Mouse (Mus musculus): ENCODE results near the gene Cxcr5.

Cxcr5 gene

DNA sequence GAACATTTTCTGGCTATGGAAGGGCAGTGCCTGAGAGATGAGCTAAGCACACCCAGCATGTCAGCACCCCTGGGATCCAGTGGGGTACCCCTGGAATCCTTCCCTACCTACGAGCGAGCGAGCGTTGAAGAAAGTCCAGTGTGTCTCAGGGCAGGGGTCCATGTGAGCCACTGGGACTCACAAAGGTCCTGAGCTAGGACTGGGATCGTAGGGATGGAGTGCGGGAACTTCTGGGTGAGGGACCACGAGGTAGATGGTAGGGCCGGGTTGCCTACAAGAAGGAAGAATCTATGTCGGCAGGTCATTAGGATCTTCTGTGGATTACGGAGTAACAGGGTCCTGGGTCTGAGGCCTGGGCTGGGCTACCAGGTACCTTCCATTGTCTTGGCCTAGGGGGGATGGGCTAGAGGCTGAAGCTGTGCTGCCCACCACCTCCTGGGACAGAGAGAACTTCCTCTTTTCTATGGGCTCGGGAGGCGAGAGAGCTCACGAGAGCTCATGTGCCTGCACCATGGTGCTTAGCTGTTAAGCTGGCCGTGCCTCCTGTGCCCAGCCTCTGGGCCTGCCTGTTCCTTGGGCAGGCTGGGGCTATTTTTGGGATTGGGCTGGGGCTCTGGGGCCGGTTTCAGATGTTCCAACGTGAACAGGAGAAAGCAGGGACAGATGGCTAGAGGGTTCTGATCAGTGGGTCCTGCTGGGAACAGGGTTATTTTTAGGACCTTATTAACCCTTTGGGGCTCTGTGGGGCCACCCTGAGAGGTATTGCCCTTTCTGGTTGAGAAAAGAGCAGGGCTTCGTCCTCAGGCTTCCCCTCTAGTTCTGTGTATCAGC, 68.8 kb downstream of the Cxcr5 start:
- peak; percentile 62 for DNase-seq

GRCm38 (mm10) chr9:44491351-44491750, 70.3 kb downstream of the Cxcr5 start:
- DNase-seq: no peak

DNA sequence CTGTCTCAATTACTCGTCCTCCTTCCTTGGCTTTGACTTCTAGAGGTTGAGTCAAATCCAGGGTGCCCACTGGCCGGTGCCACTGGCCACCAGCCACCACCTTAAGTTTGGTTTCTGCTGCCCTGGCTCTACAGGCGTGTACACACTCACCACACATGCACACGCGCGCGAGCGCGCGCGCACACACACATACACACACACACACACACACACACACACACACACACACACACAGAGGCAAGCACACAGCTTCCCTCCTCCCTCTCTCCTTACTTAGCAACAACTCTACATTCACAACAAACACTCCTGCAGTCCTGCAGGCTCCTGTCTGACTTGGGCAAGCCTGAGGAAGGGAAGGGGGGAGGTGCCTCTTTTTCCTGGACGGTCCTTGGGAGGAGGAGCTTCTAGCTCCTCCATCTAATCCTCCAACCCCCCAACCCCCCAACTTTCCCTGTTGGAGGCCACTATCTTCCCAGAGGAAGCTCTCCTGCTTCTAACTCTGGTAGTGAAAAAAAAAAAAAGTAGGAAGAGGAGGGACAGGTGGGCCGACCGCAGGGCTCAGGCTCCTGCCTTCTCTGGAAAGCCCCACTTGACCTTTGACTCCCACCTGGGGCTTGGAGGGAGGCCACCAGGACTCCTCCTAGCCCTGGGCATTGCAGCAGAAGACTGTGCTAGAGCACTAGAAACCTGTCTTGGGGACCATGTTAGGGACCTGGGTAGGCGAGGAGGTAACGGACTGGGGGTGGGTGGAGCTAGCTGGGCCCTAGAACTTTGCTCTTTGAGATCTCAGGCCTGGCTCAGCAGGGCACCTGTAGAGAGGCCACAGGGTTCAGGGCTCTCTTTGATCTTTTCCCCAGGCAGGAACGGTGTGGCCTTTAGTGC, 71.3 kb downstream of the Cxcr5 start:
- peak; percentile 47 for DNase-seq

- peak; percentile 81 to 82 for DNase-seq
These were observed 72.0 kb downstream of the Cxcr5 start for GRCm38 (mm10) chr9:44489651-44490085.

- DNase-seq: peak; percentile 81 to 85
These were observed 72.8 kb downstream of the Cxcr5 start for GRCm38 (mm10) chr9:44488855-44489381.

DNA sequence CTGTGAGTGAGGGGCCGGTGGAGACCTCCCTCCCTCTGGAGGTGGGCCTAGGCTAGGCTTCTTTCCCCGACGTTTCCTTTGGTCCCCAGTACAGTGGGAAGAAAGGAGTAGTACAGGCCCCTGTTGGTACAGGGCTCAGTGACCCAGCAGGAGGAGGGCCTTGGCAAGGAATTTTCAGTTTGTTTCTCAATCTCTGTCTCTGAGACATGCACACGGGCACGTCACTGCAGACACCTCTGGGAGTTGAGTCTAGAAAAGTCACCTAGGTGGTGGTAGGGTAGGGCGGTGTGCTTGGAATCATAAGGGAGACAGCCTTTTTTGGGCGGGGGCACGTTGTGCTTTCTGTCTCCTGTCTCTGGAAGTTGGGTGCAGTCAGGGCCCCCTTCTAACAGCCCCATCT, 73.3 kb downstream of the Cxcr5 start:
- DNase-seq: peak; percentile 26 to 27

DNA sequence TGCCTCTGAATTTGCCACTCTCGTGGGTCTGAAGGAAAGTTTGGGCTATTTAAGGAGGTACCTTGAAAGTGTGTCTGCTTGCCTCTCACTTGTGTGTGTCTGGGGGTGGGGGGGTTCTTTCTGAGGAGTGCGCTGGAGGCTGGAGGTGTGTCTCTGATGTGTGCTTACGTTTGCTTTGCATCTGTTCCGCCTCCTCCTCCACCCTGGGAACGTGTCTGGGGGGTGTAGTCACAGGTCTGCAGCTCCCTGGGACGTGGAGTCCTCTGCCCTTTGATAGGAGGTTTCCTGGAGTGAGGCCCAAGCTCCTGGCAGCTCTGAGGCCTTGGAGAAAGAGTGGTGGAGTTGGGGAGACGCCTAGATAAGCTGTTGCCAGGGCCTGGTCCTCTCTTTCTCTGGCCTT, 74.2 kb downstream of the Cxcr5 start:
- peak; percentile 33 to 55 for DNase-seq

- DNase-seq: peak; percentile 59 to 61
These were observed 74.8 kb downstream of the Cxcr5 start for GRCm38 (mm10) chr9:44486741-44487421.

GRCm38 (mm10) chr9:44486335-44486734, 75.3 kb downstream of the Cxcr5 start:
- peak; percentile 40 to 49 for DNase-seq

GRCm38 (mm10) chr9:44485516-44486161, 76.0 kb downstream of the Cxcr5 start:
- peak; percentile 40 to 54 for DNase-seq

GRCm38 (mm10) chr9:44485105-44485515, 76.6 kb downstream of the Cxcr5 start:
- DNase-seq: no peak

DNA sequence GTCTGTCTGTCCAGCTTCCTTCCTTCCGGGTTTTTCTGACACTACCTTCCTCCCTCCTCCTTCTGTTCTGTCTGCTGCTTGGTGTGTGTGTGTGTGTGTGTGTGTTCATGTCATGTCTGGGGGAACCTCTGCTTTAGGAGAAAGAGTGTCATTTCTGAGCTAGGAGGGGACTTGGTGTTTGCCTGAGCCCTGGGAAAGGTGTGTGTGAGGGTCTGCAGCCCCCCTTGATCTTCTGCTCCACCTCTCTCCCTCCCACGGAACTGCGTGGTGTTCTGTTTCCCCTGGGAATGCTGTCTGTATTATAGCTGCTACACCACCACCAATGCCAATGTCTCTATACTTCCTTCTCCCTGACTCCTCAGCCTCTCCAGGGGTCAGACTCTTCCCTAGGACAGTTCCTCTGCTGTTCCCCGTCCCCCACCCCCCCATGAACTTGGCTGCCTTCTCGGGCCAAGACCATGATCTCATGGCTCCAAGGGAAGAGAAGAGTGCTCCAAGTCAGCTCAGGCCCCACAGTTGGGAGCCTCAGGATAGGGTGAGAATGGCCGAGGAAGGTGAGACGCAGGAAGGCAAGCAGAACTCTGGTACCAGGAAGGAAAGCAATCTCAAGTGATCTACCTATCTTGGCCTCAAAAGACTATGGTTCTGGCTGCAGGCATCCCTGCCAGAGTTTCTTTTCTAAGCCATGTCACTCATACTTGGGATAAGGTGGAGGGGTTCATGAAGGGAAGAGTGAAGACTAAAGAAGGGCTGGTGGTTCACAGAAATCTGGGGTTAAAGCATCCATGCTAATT, 77.2 kb downstream of the Cxcr5 start:
- DNase-seq: peak; percentile 29 to 43

DNA sequence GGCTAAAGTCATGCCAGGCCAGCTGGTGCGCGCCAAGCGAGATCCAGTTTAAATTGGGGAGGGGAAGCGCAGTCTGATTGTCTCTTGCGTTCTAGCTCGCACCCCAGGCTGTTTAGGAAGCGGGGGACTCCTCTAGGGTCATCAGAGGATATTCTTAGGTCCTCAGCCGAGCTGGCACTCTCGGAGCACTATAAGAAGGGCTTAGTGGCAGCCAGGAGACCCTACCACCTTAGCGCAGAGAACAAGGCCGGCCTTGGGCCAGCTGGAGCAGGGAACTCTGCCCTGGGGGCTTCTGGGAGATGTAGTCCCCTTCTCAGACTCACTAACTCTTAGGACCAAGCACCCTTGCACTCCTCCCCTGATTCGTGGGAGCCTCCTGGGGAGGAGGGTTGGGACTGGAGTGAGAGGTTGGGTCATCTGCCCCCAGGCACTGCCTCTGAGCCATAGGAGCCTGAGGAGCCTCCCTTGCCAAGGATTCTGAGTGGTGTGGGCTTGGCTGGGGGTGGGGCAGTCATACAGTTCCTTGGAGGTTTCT, 78.1 kb downstream of the Cxcr5 start:
- peak; percentile 86 to 88 for DNase-seq

DNA sequence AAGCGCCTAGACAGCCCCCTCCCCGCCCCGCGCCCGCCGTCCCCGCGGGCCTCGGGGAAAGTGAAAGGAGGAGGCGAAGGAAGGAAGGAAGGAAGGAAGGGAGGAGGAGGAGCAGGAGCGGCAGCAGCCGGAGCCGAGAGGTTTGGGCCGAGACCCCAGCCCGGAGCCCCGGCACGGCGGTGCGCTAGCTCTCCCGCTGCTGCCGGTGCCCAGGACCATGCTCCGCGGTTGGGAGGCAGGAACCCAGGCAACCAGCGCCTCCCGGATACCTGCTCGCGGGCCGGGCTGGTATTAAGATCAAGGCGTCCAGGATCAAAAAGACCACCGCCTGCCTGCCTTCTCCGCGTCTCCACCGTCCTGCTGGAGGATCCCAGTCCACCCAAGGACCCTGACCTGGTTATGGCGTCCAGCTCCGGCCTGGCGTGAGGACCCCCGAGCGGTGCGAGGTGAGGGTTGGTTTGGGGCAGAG, 78.6 kb downstream of the Cxcr5 start:
- DNase-seq: peak in 1 of 2 experiments; percentile 69

- peak; percentile 98 for DNase-seq
These were observed 79.1 kb downstream of the Cxcr5 start, which contains the start of gene Bcl9l for GRCm38 (mm10) chr9:44482552-44482951. Gene Bcl9l (plus strand): TSS chr9:44482825.

- DNase-seq: no peak
These were observed 79.6 kb downstream of the Cxcr5 start for GRCm38 (mm10) chr9:44482112-44482511.

DNA sequence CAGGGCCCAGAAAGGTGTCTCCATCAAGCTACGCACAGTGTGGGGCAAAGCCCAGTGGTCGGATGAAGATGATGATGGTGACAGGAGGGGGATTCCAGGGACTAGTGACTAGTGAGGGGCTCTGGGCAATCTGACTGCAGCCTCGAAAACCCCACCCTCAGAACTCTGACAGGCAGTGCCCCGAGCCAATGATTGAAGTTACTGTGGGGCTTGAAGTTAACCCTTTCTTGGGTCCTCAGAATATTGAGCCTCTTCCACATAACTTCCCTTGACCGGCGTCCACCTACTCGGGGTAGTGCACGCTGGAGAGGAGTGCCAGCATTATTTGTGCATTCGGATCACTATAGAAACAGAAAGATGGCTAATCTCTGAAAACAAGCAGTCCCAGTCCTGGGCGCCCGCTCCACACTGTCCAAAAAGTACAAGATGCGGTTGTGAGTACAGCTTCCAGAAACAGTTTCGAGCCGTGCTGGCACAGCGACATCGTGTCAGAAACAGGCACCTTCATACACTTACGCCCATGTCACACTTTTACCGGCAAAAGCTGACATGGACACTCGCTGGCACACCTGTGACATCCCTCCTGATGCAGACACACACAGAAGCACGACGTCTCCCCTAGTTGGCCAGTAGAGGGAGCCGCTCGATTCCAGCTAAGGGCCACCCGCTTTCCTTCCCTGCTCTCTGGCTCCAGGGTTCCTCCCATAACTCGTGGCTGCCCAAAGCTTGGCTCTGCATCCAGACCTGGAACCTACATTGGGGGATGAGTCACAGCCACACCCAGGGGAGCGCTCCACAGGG, 81.8 kb downstream of the Cxcr5 start:
- peak; percentile 95 for DNase-seq

GRCm38 (mm10) chr9:44478959-44479605, 82.6 kb downstream of the Cxcr5 start:
- peak; percentile 94 to 95 for DNase-seq

DNA sequence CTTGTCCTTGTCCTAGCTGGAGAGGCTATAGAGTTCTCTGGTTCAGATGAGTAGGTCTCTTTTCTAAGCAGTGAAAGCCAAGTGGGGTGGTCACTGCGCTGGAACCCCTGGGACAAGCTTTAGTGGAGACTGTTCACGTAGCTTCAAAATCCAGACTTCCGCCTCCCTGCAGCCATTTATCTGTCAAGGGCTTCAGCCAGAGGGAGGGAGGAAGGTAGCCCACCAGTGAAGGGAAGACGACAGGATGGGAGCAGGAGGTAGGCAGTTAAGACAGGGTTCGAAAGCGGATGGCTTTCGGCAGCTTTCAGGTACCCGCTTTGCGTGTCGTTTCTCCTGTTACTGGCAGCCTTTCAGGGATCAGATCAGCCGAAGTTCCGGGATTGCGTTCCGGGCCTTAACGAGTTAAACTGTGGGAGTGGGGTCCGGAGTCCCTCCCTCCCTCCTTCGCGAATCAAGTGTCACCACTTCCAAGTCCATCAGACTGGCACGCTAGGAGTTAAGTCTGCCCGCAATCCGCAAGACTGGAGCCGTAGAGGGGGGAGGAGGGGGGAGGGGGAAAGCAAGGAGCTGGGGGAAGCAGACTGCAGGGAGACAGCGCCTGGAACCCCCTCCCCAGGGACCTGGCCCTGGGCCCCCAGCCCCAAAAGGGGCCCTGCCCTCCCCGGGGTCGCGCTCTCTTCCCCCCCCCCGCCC, 83.3 kb downstream of the Cxcr5 start:
- peak; percentile 93 to 94 for DNase-seq
